Mouse (Mus musculus): Measurements from ENCODE around the gene Zmym2.
"Not testable (repeated sequence)": the region's sequence is repeated elsewhere in the genome, so short reads cannot be mapped to it uniquely, and the experiment has no call there.

Gene Zmym2

GRCm38 (mm10) chr14:56886594-56887513 is at the start of gene Zmym2:
Gene Zmym2, plus strand, starts transcription at chr14:56886653.
- peak; percentile 63 to 75 for DNase-seq (ENCODE audit: low spot score in 2 of 2)

- DNase-seq (ENCODE audit: low spot score in 2 of 2) = no peak
Observed at GRCm38 (mm10) chr14:56844033-56844432, 42.4 kb upstream of the Zmym2 start.

- no peak for DNase-seq (ENCODE audit: low spot score in 2 of 2)
Observed at GRCm38 (mm10) chr14:56844507-56844906, 41.9 kb upstream of the Zmym2 start.

GRCm38 (mm10) chr14:56848322-56848721 is 38.1 kb upstream of the Zmym2 start:
- DNase-seq (ENCODE audit: low spot score in 2 of 2) = no peak

GRCm38 (mm10) chr14:56849681-56850080 is 36.8 kb upstream of the Zmym2 start:
- no peak for DNase-seq (ENCODE audit: low spot score in 2 of 2)

GRCm38 (mm10) chr14:56864041-56864440 is 22.4 kb upstream of the Zmym2 start:
- DNase-seq (ENCODE audit: low spot score in 2 of 2) = no peak

- no peak for DNase-seq (ENCODE audit: low spot score in 2 of 2)
Observed at GRCm38 (mm10) chr14:56864641-56865040, 21.8 kb upstream of the Zmym2 start.

GRCm38 (mm10) chr14:56865112-56865511 is 21.3 kb upstream of the Zmym2 start:
- not testable (repeated sequence) for DNase-seq (ENCODE audit: low spot score in 2 of 2)

GRCm38 (mm10) chr14:56873525-56873924 is 12.9 kb upstream of the Zmym2 start:
- no peak for DNase-seq (ENCODE audit: low spot score in 2 of 2)

GRCm38 (mm10) chr14:56875586-56876159 is 10.8 kb upstream of the Zmym2 start:
- DNase-seq (ENCODE audit: low spot score in 2 of 2) = no peak

- no peak for DNase-seq (ENCODE audit: low spot score in 2 of 2)
Observed at GRCm38 (mm10) chr14:56881271-56881670, 5.2 kb upstream of the Zmym2 start.

GRCm38 (mm10) chr14:56883431-56883830 is 3.0 kb upstream of the Zmym2 start:
- no peak for DNase-seq (ENCODE audit: low spot score in 2 of 2)

GRCm38 (mm10) chr14:56885308-56885771 is 1.1 kb upstream of the Zmym2 start:
- peak; percentile 79 to 81 for DNase-seq (ENCODE audit: low spot score in 2 of 2)

GRCm38 (mm10) chr14:56885986-56886593 is 363 bp upstream of the Zmym2 start:
- DNase-seq (ENCODE audit: low spot score in 2 of 2) = peak; percentile 59 to 61

GRCm38 (mm10) chr14:56887514-56887880 is 1.0 kb downstream of the Zmym2 start:
- DNase-seq (ENCODE audit: low spot score in 2 of 2) = no peak

GRCm38 (mm10) chr14:56887887-56888286 is 1.4 kb downstream of the Zmym2 start:
- peak; percentile 66 to 71 for DNase-seq (ENCODE audit: low spot score in 2 of 2)

GRCm38 (mm10) chr14:56888416-56888815 is 2.0 kb downstream of the Zmym2 start:
- no peak for DNase-seq (ENCODE audit: low spot score in 2 of 2)

GRCm38 (mm10) chr14:56894417-56894816 is 8.0 kb downstream of the Zmym2 start:
- no peak for DNase-seq (ENCODE audit: low spot score in 2 of 2)

- DNase-seq (ENCODE audit: low spot score in 2 of 2) = no peak
Observed at GRCm38 (mm10) chr14:56896521-56896920, 10.1 kb downstream of the Zmym2 start.

- no peak for DNase-seq (ENCODE audit: low spot score in 2 of 2)
Observed at GRCm38 (mm10) chr14:56897475-56897874, 11.0 kb downstream of the Zmym2 start.

GRCm38 (mm10) chr14:56899656-56900055 is 13.2 kb downstream of the Zmym2 start:
- DNase-seq (ENCODE audit: low spot score in 2 of 2) = no peak

GRCm38 (mm10) chr14:56903039-56903438 is 16.6 kb downstream of the Zmym2 start:
- no peak for DNase-seq (ENCODE audit: low spot score in 2 of 2)

GRCm38 (mm10) chr14:56905696-56906095 is 19.2 kb downstream of the Zmym2 start:
- no peak for DNase-seq (ENCODE audit: low spot score in 2 of 2)
